Mouse (Mus musculus) central nervous system, embryonic 14 days (tissue): ENCODE results near the gene Olfr1232. TPM values are rescaled to one million over a fixed set of nuclear protein-coding genes. Genes with fewer than 3 reads are reported as not detected.

ENCODE experiments used
- polyA plus RNA-seq: library from polyadenylated mRNA; depleted of rRNA; stranded (reverse); fragments of >200 nt; gene quantifications from 2 replicates; pipeline ENCODE4 v1.2.3, GENCODE M21; 2012; rRNA removed

Olfr1232 gene
- not detected in 2 replicates for polyA plus RNA-seq

GRCm38 (mm10) chr2:89329575-89329974 lies at the start of gene Olfr1232:
Gene Olfr1232 (minus strand): TSS chr2:89329675.

GRCm38 (mm10) chr2:89364765-89365164 lies 35.3 kb upstream of the Olfr1232 start, which contains the start of gene Olfr1234:
Gene Olfr1234 (minus strand): TSS chr2:89364865.

GRCm38 (mm10) chr2:89342298-89342697 lies 12.8 kb upstream of the Olfr1232 start, which contains the start of gene Olfr1233:
Gene Olfr1233 (minus strand): TSS chr2:89342398.

GRCm38 (mm10) chr2:89306974-89307373 lies 22.5 kb downstream of the Olfr1232 start, which contains the start of gene Olfr1231:
Gene Olfr1231 (minus strand): TSS chr2:89307074.

GRCm38 (mm10) chr2:89297168-89297567 lies 32.3 kb downstream of the Olfr1232 start, which contains the start of gene Olfr1230:
Gene Olfr1230 (minus strand): TSS chr2:89297268.

GRCm38 (mm10) chr2:89287914-89288313 lies 41.6 kb downstream of the Olfr1232 start, which contains the start of gene Olfr1229:
Gene Olfr1229 (minus strand): TSS chr2:89288014.

Other genes with a start within 250 kb of the Olfr1232 start
- not detected in 2 replicates for gene Olfr1219, start 246.2 kb downstream of the Olfr1232 start, polyA plus RNA-seq
- not detected in 2 replicates for gene Olfr1220, start 222.8 kb downstream of the Olfr1232 start, polyA plus RNA-seq
- not detected in 2 replicates for gene Olfr1221, start 212.4 kb downstream of the Olfr1232 start, polyA plus RNA-seq
- gene Olfr1222, start 196.6 kb downstream of the Olfr1232 start, polyA plus RNA-seq: not detected in 2 replicates
- not detected in 2 replicates for gene Olfr1223, start 178.1 kb downstream of the Olfr1232 start, polyA plus RNA-seq
- not detected in 2 replicates for gene Olfr1224-ps1, start 165.6 kb downstream of the Olfr1232 start, polyA plus RNA-seq
- not detected in 2 replicates for gene Olfr1225, start 155.0 kb downstream of the Olfr1232 start, polyA plus RNA-seq
- not detected in 2 replicates for gene Olfr1226, start 129.6 kb downstream of the Olfr1232 start, polyA plus RNA-seq
- not detected in 2 replicates for gene Olfr1228, start 75.6 kb downstream of the Olfr1232 start, polyA plus RNA-seq
- gene Olfr1229, start 41.7 kb downstream of the Olfr1232 start, polyA plus RNA-seq: not detected in 2 replicates
- gene Olfr1230, start 32.4 kb downstream of the Olfr1232 start, polyA plus RNA-seq: not detected in 2 replicates
- gene Olfr1231, start 22.6 kb downstream of the Olfr1232 start, polyA plus RNA-seq: not detected in 2 replicates
- not detected in 2 replicates for gene Olfr1233, start 12.7 kb upstream of the Olfr1232 start, polyA plus RNA-seq
- not detected in 2 replicates for gene Olfr1234, start 35.2 kb upstream of the Olfr1232 start, polyA plus RNA-seq
- not detected in 2 replicates for gene Olfr1238, start 80.0 kb upstream of the Olfr1232 start, polyA plus RNA-seq
- gene Olfr1239, start 90.7 kb upstream of the Olfr1232 start, polyA plus RNA-seq: not detected in 2 replicates
- gene Olfr1240, start 113.3 kb upstream of the Olfr1232 start, polyA plus RNA-seq: not detected in 2 replicates
- not detected in 2 replicates for gene Olfr1241, start 157.5 kb upstream of the Olfr1232 start, polyA plus RNA-seq
- gene Olfr1242, start 168.7 kb upstream of the Olfr1232 start, polyA plus RNA-seq: not detected in 2 replicates
- gene Olfr1243, start 201.8 kb upstream of the Olfr1232 start, polyA plus RNA-seq: not detected in 2 replicates
- gene Olfr1245, start 248.8 kb upstream of the Olfr1232 start, polyA plus RNA-seq: not detected in 2 replicates